In genomic region chr15:12366072-12366469, GRCm38 (mm10) we compare ENCODE assay signal across 9 mouse cellular contexts. TPM values are rescaled to one million over a fixed set of nuclear protein-coding genes. Genes with fewer than 3 reads are reported as not detected.
DNase-seq lines count a peak whose midpoint lies in the region; ATAC-seq and TF ChIP-seq lines count a peak whose summit lies in the region.
"Had no signal": no experiment of that assay in that cellular context is flagged by ENCODE, and none has a peak within 500 bp of the region (broad histone marks: within the 10 kb centered on the region; RNA-seq: fewer than 3 reads in every experiment).

No protein-coding gene starts in this region.

- H3K4me2 ChIP-seq in hindbrain, embryonic 12.5 days (replicated peaks), result no peak overlapping the region
- H3K4me2 ChIP-seq: lung, embryonic 15.5 days had no signal

- DNase-seq in brain, embryonic 14.5 days (ENCODE audit: low read depth), result peak; percentile 97
- DNase-seq in cerebellum, postnatal 25 days, result peak; percentile 64 to 66
- peak; percentile 91 for DNase-seq in left cerebral cortex, postnatal 4 days
- DNase-seq in right cerebral cortex, postnatal 36 days (ENCODE audit: low spot score in 2 of 2), result peak; percentile 46 to 51
- no peak for DNase-seq in urinary bladder, postnatal 4 days (ENCODE audit: low spot score in 2 of 2)
- no peak for DNase-seq in testis, postnatal 14 days (ENCODE audit: low spot score)
- no peak for DNase-seq in thymus, postnatal 0 days (ENCODE audit: low spot score)

- H3K4me1 ChIP-seq in hindbrain, embryonic 12.5 days, result peaks cover 25% of the 10 kb centered on the region

- no peak for TF ChIP-seq POLR2A in brain, embryonic 14.5 days (IDR thresholded peaks at IDR 0.05; ENCODE audit: borderline replicate concordance, extremely low read depth, insufficient read depth, insufficient read length, poor library complexity, severe bottlenecking)

- no peak overlapping the region for H3K9ac ChIP-seq in hindbrain, embryonic 12.5 days
- H3K9ac ChIP-seq: lung, embryonic 15.5 days had no signal

- ATAC-seq in hindbrain, embryonic 12.5 days (ENCODE audit: low FRiP score), result peak; percentile 94

- H3K36me3 ChIP-seq in hindbrain, embryonic 12.5 days, result no peaks in the 10 kb centered on the region
- H3K36me3 ChIP-seq: lung, embryonic 15.5 days had no signal

- WGBS in hindbrain, embryonic 12.5 days, result 29% methylated on average over 3 of the region's 3 CpGs

- no peak for TF ChIP-seq CTCF in brain, embryonic 14.5 days (IDR thresholded peaks at IDR 0.05; ENCODE audit: borderline replicate concordance, extremely low read depth, insufficient read depth, insufficient read length)

- H3K27me3 ChIP-seq in hindbrain, embryonic 12.5 days, result no peaks in the 10 kb centered on the region
- H3K27me3 ChIP-seq: lung, embryonic 15.5 days had no signal

- no peaks in the 10 kb centered on the region for H3K9me3 ChIP-seq in hindbrain, embryonic 12.5 days (replicated peaks)
- H3K9me3 ChIP-seq: lung, embryonic 15.5 days had no signal

- intact Hi-C loops in left cerebral cortex, postnatal 4 days (cut with DNase I), result loop anchor here (5.0 kb wide), 1 partner anchor 44 kb away; the partner anchor contains the start of genes 1810049J17Rik and Golph3

- H3K27ac ChIP-seq in hindbrain, embryonic 12.5 days, result peak overlapping the region; percentile 62
- H3K27ac ChIP-seq: lung, embryonic 15.5 days had no signal

- H3K4me3 ChIP-seq in hindbrain, embryonic 12.5 days, result no peak overlapping the region
- H3K4me3 ChIP-seq: lung, embryonic 15.5 days had no signal

RNA-seq across cellular contexts. Expression of gene 1810049J17Rik, which starts 44.4 kb away (rescaled TPM):
- 0.29 TPM in 1 of 2 replicates, not detected in the other for polyA plus RNA-seq in brain, embryonic 14.5 days (2012; rRNA removed)
- 0.80 and 1.1 TPM in 2 replicates for polyA plus RNA-seq in hindbrain, embryonic 12.5 days (2016; fragmentation: Nextera tagmentation; extraction: Ambion mirVana)
- total RNA-seq in left cerebral cortex, postnatal 4 days (2021), result not detected
- polyA plus RNA-seq in thymus, postnatal 0 days (2015; fragmentation: Nextera tagmentation; extraction: Ambion mirVana), result 1.6 and 2.0 TPM in 2 replicates

RNA-seq across cellular contexts. Expression of gene Golph3, which starts 44.8 kb away (rescaled TPM):
- 82.7 and 84.0 TPM in 2 replicates for polyA plus RNA-seq in brain, embryonic 14.5 days (2012; rRNA removed)
- polyA plus RNA-seq in hindbrain, embryonic 12.5 days (2016; fragmentation: Nextera tagmentation; extraction: Ambion mirVana), result 97.9 and 107 TPM in 2 replicates
- 10 to 100 TPM; 62.9 to 67.9 TPM for total RNA-seq in left cerebral cortex, postnatal 4 days (2021)
- polyA plus RNA-seq in thymus, postnatal 0 days (2015; fragmentation: Nextera tagmentation; extraction: Ambion mirVana), result 78.6 and 84.1 TPM in 2 replicates

Comparison
In these comparisons a context has a peak if more than half of its experiments do, and no peak if none do; other contexts are left out.
1. DNase-seq: peak in brain, embryonic 14.5 days (single experiment), cerebellum, postnatal 25 days (2 of 2), left cerebral cortex, postnatal 4 days (single experiment) and right cerebral cortex, postnatal 36 days (2 of 2); none in urinary bladder, postnatal 4 days (0 of 2), testis, postnatal 14 days (single experiment) and thymus, postnatal 0 days (single experiment).